In the genomic region with DNA sequence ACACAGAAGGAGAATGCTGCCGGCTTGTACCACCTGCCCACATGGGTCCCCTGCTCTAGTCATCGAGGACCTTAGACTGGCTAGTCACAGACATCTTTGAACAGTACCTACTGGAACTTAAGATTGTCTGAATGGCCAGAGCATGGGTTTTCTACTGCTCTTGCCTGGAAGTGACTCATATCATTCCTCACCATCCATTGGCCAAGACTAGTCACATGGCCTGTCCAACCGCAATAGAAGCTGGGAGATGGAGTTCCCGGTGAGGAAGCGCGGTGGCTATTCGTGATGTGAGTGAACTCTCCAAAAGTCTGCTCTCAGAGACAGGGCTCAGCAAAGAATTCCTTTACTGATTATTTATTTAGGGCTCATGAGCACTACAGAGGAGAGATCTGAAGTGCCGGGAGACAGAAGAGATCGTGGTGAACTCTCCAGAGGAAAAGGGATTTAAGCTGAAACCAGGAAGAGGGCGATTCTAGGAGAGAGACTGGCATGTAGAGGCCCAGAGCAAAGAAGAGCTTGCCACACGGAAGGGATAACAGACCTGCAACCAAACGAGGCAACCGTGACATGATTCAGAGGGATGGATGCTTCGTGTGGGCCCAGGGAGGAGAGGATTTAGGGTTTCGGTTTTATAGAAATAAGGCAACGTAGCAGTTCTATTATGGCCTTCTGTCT, we compare ENCODE assay signal across 8 mouse cellular contexts. TPM values are rescaled to one million over a fixed set of nuclear protein-coding genes. Genes with fewer than 3 reads are reported as not detected.
DNase-seq lines count a peak whose midpoint lies in the region; ATAC-seq and TF ChIP-seq lines count a peak whose summit lies in the region.

No protein-coding gene starts in this region.

- peaks cover 17% of the 10 kb centered on the region for H3K9me3 ChIP-seq in CH12.LX (replicated peaks; ENCODE audit: low read length)
- no peaks in the 10 kb centered on the region for H3K9me3 ChIP-seq in heart, embryonic 13.5 days
- H3K9me3 ChIP-seq in kidney, postnatal 0 days (replicated peaks; ENCODE audit: low read length) = no peaks in the 10 kb centered on the region

- peak; percentile 94 for DNase-seq in CH12.LX (ENCODE audit: extremely low read depth)
- peak; percentile 55 for DNase-seq in fat pad, adult 2 months (ENCODE audit: extremely low read depth, low read depth, low spot score)
- peak; percentile 97 for DNase-seq in kidney, postnatal 0 days (ENCODE audit: low spot score)
- peak; percentile 92 for DNase-seq in liver, adult 2 months (ENCODE audit: extremely low read depth, low read depth, low spot score)
- peak; percentile 84 for DNase-seq in splenic B cell, adult 2 months (ENCODE audit: low read depth, low spot score)

- peak; percentile 74 for TF ChIP-seq POLR2A in CH12.LX (IDR thresholded peaks at IDR 0.05; ENCODE audit: low read depth, low read length)
- no peak for TF ChIP-seq POLR2A in liver, adult 2 months (IDR thresholded peaks at IDR 0.05; ENCODE audit: extremely low read depth, insufficient read depth, low read length)

- dilution Hi-C loops in CH12.LX (cut with MboI; ENCODE audit: extremely low pct_ligation_motif_present, extremely low pct_unique_long_range_greater_than_20kb, low sequenced_read_pairs) = no loop called here

- TF ChIP-seq RAD21 in CH12.LX (IDR thresholded peaks at IDR 0.05; ENCODE audit: low read depth, low read length) = no peak

- no peaks in the 10 kb centered on the region for H3K79me2 ChIP-seq in CH12.LX (replicated peaks; ENCODE audit: control insufficient read depth, extremely low read depth, insufficient read depth, poor library complexity, severe bottlenecking)
- no peaks in the 10 kb centered on the region for H3K79me2 ChIP-seq in liver, adult 2 months (ENCODE audit: control insufficient read depth, insufficient read depth, low read length)

- H3K27me3 ChIP-seq in CH12.LX (replicated peaks) = no peaks in the 10 kb centered on the region
- H3K27me3 ChIP-seq in heart, embryonic 13.5 days (replicated peaks) = no peaks in the 10 kb centered on the region
- no peaks in the 10 kb centered on the region for H3K27me3 ChIP-seq in kidney, postnatal 0 days (ENCODE audit: insufficient read depth, low read length)
- no peaks in the 10 kb centered on the region for H3K27me3 ChIP-seq in liver, adult 2 months (ENCODE audit: control insufficient read depth, insufficient read depth, low read length)
- no peaks in the 10 kb centered on the region for H3K27me3 ChIP-seq in splenic B cell, adult 2 months (ENCODE audit: control insufficient read depth, insufficient read depth, low read length, poor library complexity, severe bottlenecking)

- ATAC-seq in heart, embryonic 13.5 days (ENCODE audit: extremely low read depth, insufficient number of reproducible peaks, low FRiP score, low TSS enrichment) = peak; percentile 76
- peak; percentile 90 for ATAC-seq in kidney, postnatal 0 days (replicated peaks; ENCODE audit: low FRiP score, low read depth)
- peak; percentile 97 for ATAC-seq in monocyte, adult 5-6 weeks (replicated peaks; ENCODE audit: insufficient number of reproducible peaks, low FRiP score, low TSS enrichment, poor library complexity, severe bottlenecking)

- H3K4me2 ChIP-seq in CH12.LX (ENCODE audit: insufficient read depth, low read depth, poor library complexity, severe bottlenecking) = peak overlapping the region; percentile 58
- peak overlapping the region; percentile 70 for H3K4me2 ChIP-seq in heart, embryonic 13.5 days
- H3K4me2 ChIP-seq in kidney, postnatal 0 days (ENCODE audit: low read length) = peak overlapping the region; percentile 70

- 14% methylated on average over 16 of the region's 16 CpGs for WGBS in heart, embryonic 13.5 days
- 11% methylated on average over 16 of the region's 16 CpGs for WGBS in kidney, postnatal 0 days
- 13% methylated on average over 16 of the region's 16 CpGs for WGBS in liver, adult 2 months

- H3K36me3 ChIP-seq in CH12.LX (replicated peaks in 1 of 2; ENCODE audit: control insufficient read depth in 1 of 2, insufficient read depth in 1 of 2, low read length in 1 of 2) = peaks cover 0 to 11% of the 10 kb centered on the region in 2 experiments
- H3K36me3 ChIP-seq in heart, embryonic 13.5 days = no peaks in the 10 kb centered on the region
- no peaks in the 10 kb centered on the region for H3K36me3 ChIP-seq in kidney, postnatal 0 days (ENCODE audit: insufficient read depth, low read length)
- H3K36me3 ChIP-seq in liver, adult 2 months (ENCODE audit: control insufficient read depth, insufficient read depth, low read length) = no peaks in the 10 kb centered on the region
- no peaks in the 10 kb centered on the region for H3K36me3 ChIP-seq in splenic B cell, adult 2 months (ENCODE audit: control insufficient read depth, insufficient read depth, low read length, poor library complexity, severe bottlenecking)

- TF ChIP-seq EP300 in CH12.LX (IDR thresholded peaks at IDR 0.05; ENCODE audit: low read length) = peak; percentile 37; the same call in 1 of the 2 replicates

- peak overlapping the region; percentile 79 for H3K9ac ChIP-seq in CH12.LX (ENCODE audit: insufficient read depth, low read depth)
- H3K9ac ChIP-seq in heart, embryonic 13.5 days = peak overlapping the region; percentile 83
- peak overlapping the region; percentile 55 for H3K9ac ChIP-seq in kidney, postnatal 0 days (ENCODE audit: low read depth, low read length)
- peak overlapping the region; percentile 50 for H3K9ac ChIP-seq in liver, adult 2 months (ENCODE audit: low read depth, low read length)

- no peak for TF ChIP-seq CTCF in CH12.LX (conservative IDR thresholded peaks at IDR 0.05 in 1 of 2, IDR thresholded peaks at IDR 0.05 in 1 of 2; ENCODE audit: low read depth in 2 of 2, low read length in 2 of 2)
- TF ChIP-seq CTCF in kidney, postnatal 0 days (IDR thresholded peaks at IDR 0.05; ENCODE audit: low read depth) = no peak
- no peak for TF ChIP-seq CTCF in liver, adult 2 months (IDR thresholded peaks at IDR 0.05; ENCODE audit: low read depth, low read length)

- H3K4me3 ChIP-seq in CH12.LX (replicated peaks in 1 of 3; ENCODE audit: low read depth in 2 of 3, low read length in 2 of 3, poor library complexity in 1 of 3) = peak overlapping the region; percentile 78 to 83 (median 80)
- peak overlapping the region; percentile 72 for H3K4me3 ChIP-seq in brown adipose tissue, adult 24 weeks (ENCODE audit: insufficient read depth, low read depth, low read length)
- H3K4me3 ChIP-seq in heart, embryonic 13.5 days = peak overlapping the region; percentile 57
- H3K4me3 ChIP-seq in kidney, postnatal 0 days (replicated peaks; ENCODE audit: low read depth, low read length) = peak overlapping the region; percentile 43
- H3K4me3 ChIP-seq in liver, adult 2 months (ENCODE audit: insufficient read depth, low read depth, low read length) = peak overlapping the region; percentile 53

- in situ Hi-C loops in CH12.LX (cut with MboI; ENCODE audit: low pct_ligation_motif_present, low pct_unique_long_range_greater_than_20kb, low sequenced_read_pairs) = no loop called here

- 0 out of 2 replicates have a peak overlapping the region, but pooled peaks have one; percentile 11 for H3K27ac ChIP-seq in CH12.LX (ENCODE audit: insufficient read depth, low read depth)
- 0 out of 2 replicates have a peak overlapping the region, but pooled peaks have one; percentile 25 for H3K27ac ChIP-seq in brown adipose tissue, adult 24 weeks (replicated peaks; ENCODE audit: low read depth, low read length)
- no peak overlapping the region; the same call in 1 of the 2 replicates for H3K27ac ChIP-seq in heart, embryonic 13.5 days (replicated peaks)
- no peak overlapping the region for H3K27ac ChIP-seq in kidney, postnatal 0 days
- H3K27ac ChIP-seq in liver, adult 2 months (replicated peaks; ENCODE audit: insufficient read depth, low read depth, low read length) = peak overlapping the region; percentile 10; the same call in 1 of the 2 replicates

- H3K4me1 ChIP-seq in CH12.LX (ENCODE audit: control insufficient read depth in 1 of 2, insufficient read depth in 2 of 2) = peaks cover 3 to 18% of the 10 kb centered on the region in 2 experiments; a peak in 3 of 4 replicates
- H3K4me1 ChIP-seq in brown adipose tissue, adult 24 weeks (ENCODE audit: control insufficient read depth, insufficient read depth, insufficient read length, low read length) = peaks cover 5% of the 10 kb centered on the region
- peaks cover 17% of the 10 kb centered on the region for H3K4me1 ChIP-seq in heart, embryonic 13.5 days
- peaks cover 9% of the 10 kb centered on the region; the same call in 1 of the 2 replicates for H3K4me1 ChIP-seq in kidney, postnatal 0 days (replicated peaks; ENCODE audit: insufficient read depth, low read length)
- peaks cover 8% of the 10 kb centered on the region for H3K4me1 ChIP-seq in liver, adult 2 months (ENCODE audit: control insufficient read depth, insufficient read depth, low read length)

TF ChIP-seq in CH12.LX, 34 proteins besides CTCF, POLR2A, EP300 and RAD21 (continues in another document):
- TF ChIP-seq ZKSCAN1 (IDR thresholded peaks at IDR 0.05; ENCODE audit: borderline replicate concordance, low read depth, low read length) (no peak), MEF2A (IDR thresholded peaks at IDR 0.05; ENCODE audit: borderline replicate concordance, low read depth, low read length) (peak; percentile 65), NELFE (IDR thresholded peaks at IDR 0.05; ENCODE audit: low read depth, low read length) (peak; percentile 82), SMC3 (IDR thresholded peaks at IDR 0.05; ENCODE audit: low read depth, low read length) (peak; percentile 9; the same call in 1 of the 2 replicates)

RNA-seq across cellular contexts. Expression of a gene that starts 5.7 kb away (rescaled TPM):
- total RNA-seq in CH12.LX (2012; rRNA removed) (16.1 and 17.8 TPM in 2 replicates), CH12.LX (2014; rRNA removed) (9.7 and 9.9 TPM in 2 replicates)
- 49.2 and 70.1 TPM in 2 replicates for polyA plus RNA-seq in CH12.LX (2012; ENCODE audit: insufficient read length, low read depth)
- polyA plus RNA-seq in brown adipose tissue, adult 24 weeks (2012; ENCODE audit: insufficient read depth, insufficient read length, missing spikeins) = 6.6 and 8.2 TPM in 2 replicates
- 19.2 and 20.9 TPM in 2 replicates for polyA plus RNA-seq in heart, embryonic 13.5 days (2015; fragmentation: Nextera tagmentation; extraction: Ambion mirVana)
- polyA plus RNA-seq in kidney, postnatal 0 days (2015; fragmentation: Nextera tagmentation; extraction: Ambion mirVana) = 31.1 and 31.2 TPM in 2 replicates
- total RNA-seq in liver, adult 2 months (2014; rRNA removed) = 0.83 and 0.87 TPM in 2 replicates
- polyA plus RNA-seq in liver, adult 2 months (2012; rRNA removed) = 5.7 and 6.2 TPM in 2 replicates
- total RNA-seq in monocyte, adult 5-6 weeks (2017) = 3.6 to 8.3 TPM (median 5.7 TPM) in 3 replicates

RNA-seq across cellular contexts. Expression of a gene that starts 56.4 kb away (rescaled TPM):
- 0.04 TPM in 2 replicates for total RNA-seq in CH12.LX (2012; rRNA removed)
- not detected in 2 replicates for total RNA-seq in CH12.LX (2014; rRNA removed)
- 0.07 and 0.11 TPM in 2 replicates for polyA plus RNA-seq in CH12.LX (2012; ENCODE audit: insufficient read length, low read depth)
- not detected in 2 replicates for polyA plus RNA-seq in brown adipose tissue, adult 24 weeks (2012; ENCODE audit: insufficient read depth, insufficient read length, missing spikeins)
- 0.09 TPM in 2 replicates for polyA plus RNA-seq in heart, embryonic 13.5 days (2015; fragmentation: Nextera tagmentation; extraction: Ambion mirVana)
- 0.13 and 0.23 TPM in 2 replicates for polyA plus RNA-seq in kidney, postnatal 0 days (2015; fragmentation: Nextera tagmentation; extraction: Ambion mirVana)
- under 0.01 and 0.07 TPM in 2 replicates for total RNA-seq in liver, adult 2 months (2014; rRNA removed)
- polyA plus RNA-seq in liver, adult 2 months (2012; rRNA removed) = 0.02 TPM in 1 of 2 replicates, not detected in the other
- 0.19 to 0.57 TPM in 2 of 3 replicates, not detected in the other for total RNA-seq in monocyte, adult 5-6 weeks (2017)

Comparison
In these comparisons a context has a peak if more than half of its experiments do, and no peak if none do; other contexts are left out.
1. H3K27ac ChIP-seq: peak in CH12.LX (single experiment), brown adipose tissue, adult 24 weeks (single experiment) and liver, adult 2 months (single experiment); none in heart, embryonic 13.5 days (single experiment) and kidney, postnatal 0 days (single experiment).
2. Peak in every context shown above with its lines, with median percentiles within 50 percentile points of each other: DNase-seq, H3K4me2 ChIP-seq, H3K4me3 ChIP-seq, H3K9ac ChIP-seq and ATAC-seq.